Mouse (Mus musculus): Measurements from ENCODE around the gene Cacna1a. TPM values are rescaled to one million over a fixed set of nuclear protein-coding genes. Genes with fewer than 3 reads are reported as not detected.

Gene Cacna1a
- polyA plus RNA-seq, 1 experiment: 0.37 TPM

DNA sequence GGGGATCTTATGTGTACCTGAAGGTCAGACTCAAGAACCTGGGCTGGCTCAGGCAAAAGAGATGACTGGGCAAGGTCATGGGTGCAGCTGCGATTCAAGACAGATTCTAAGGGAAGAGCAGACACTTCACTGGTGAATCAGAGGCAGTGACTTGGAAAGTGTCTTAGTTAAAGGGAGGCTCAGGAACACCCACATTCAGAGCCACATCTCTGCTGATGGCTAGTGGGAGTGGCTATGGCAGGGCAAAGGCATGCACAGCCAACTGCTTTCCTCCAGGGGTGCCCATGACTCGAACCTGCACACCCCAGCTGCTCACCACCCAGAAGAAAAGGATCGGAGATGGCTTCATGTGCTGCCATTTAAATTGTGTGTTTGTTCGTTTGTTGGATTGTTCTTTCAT is 169.7 kb downstream of the Cacna1a start:
- Histone ChIP-seq H3K4me1 (ENCODE audit: control insufficient read depth, insufficient read depth, low read length) (no peaks in the 10 kb centered on the region), H3K27ac (ENCODE audit: control insufficient read depth, insufficient read depth, low read depth, low read length, poor library complexity) (no peak overlapping the region), H3K4me3 (replicated peaks; ENCODE audit: control insufficient read depth, low read depth, low read length) (no peak overlapping the region)
- 69% methylated on average over 4 of the region's 4 CpGs for WGBS
- TF ChIP-seq POLR2A (IDR thresholded peaks at IDR 0.05; ENCODE audit: borderline replicate concordance, control insufficient read depth, low read depth, low read length) (no peak), CTCF (IDR thresholded peaks at IDR 0.05; ENCODE audit: control insufficient read depth, insufficient read depth, low read length) (no peak)

DNA sequence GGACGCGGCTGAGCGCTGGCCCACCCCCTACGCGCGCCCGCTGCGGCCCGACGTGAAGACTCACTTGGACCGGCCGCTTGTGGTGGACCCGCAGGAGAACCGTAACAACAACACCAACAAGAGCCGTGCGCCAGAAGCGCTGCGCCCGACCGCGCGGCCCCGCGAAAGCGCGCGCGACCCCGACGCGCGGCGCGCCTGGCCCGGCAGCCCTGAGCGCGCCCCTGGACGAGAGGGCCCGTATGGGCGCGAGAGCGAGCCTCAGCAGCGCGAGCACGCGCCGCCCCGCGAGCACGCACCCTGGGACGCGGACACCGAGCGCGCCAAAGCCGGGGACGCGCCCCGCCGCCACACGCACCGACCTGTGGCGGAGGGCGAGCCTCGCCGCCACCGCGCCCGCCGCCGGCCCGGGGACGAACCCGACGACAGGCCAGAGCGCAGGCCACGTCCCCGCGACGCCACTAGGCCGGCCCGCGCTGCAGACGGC is 170.9 kb downstream of the Cacna1a start:
- WGBS: 4% methylated on average over 84 of the region's 84 CpGs
- TF ChIP-seq POLR2A (IDR thresholded peaks at IDR 0.05; ENCODE audit: borderline replicate concordance, control insufficient read depth, low read depth, low read length) (no peak), CTCF (IDR thresholded peaks at IDR 0.05; ENCODE audit: control insufficient read depth, insufficient read depth, low read length) (no peak)
- no peak overlapping the region for H3K4me3 ChIP-seq (replicated peaks; ENCODE audit: control insufficient read depth, low read depth, low read length)
- no peaks in the 10 kb centered on the region for H3K4me1 ChIP-seq (ENCODE audit: control insufficient read depth, insufficient read depth, low read length)
- H3K27ac ChIP-seq (ENCODE audit: control insufficient read depth, insufficient read depth, low read depth, low read length, poor library complexity): no peak overlapping the region

DNA sequence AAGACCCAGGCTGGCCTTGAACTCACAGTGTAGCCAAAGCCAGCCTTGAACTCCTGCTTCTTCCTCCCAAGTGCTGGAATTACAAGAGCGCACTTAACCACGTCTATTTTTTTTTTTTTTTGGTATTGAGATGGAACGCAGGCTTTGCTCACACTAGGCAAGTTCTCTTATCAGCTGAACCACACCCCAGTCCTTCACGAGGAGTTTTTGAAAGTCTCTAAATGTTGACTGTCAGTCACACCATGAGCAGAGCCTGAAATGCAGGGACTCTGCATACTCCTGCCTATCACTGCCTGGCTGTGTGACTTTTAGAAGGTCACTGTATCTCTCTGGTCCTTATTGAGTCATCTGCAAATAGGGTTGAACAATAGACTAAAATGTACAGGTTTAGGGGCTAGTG is 173.5 kb downstream of the Cacna1a start:
- 54% methylated on average over 4 of the region's 4 CpGs for WGBS
- Histone ChIP-seq H3K4me1 (ENCODE audit: control insufficient read depth, insufficient read depth, low read length) (no peaks in the 10 kb centered on the region), H3K4me3 (replicated peaks; ENCODE audit: control insufficient read depth, low read depth, low read length) (no peak overlapping the region), H3K27ac (ENCODE audit: control insufficient read depth, insufficient read depth, low read depth, low read length, poor library complexity) (no peak overlapping the region)
- no peak for TF ChIP-seq CTCF (IDR thresholded peaks at IDR 0.05; ENCODE audit: control insufficient read depth, insufficient read depth, low read length)
- no peak for TF ChIP-seq POLR2A (IDR thresholded peaks at IDR 0.05; ENCODE audit: borderline replicate concordance, control insufficient read depth, low read depth, low read length)

DNA sequence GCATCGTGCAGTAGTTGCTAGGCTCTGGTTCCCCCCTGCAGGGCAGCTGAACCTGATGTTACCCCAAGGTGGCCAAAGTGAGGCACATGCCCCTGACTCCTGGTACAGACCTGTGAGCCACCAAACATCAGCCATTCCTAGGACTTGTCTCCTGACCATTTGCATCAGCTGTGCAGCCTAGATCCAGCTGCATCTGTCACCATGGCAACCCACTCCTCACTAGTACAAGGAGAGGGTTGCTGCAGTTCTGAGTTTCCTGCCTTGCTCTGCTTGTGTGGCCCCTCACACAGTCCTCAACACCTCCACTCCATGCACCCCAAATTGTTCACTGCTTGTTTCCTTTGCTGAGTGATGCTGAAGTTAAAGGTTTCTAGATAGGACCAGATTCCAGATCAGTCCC is 175.8 kb downstream of the Cacna1a start:
- no peak overlapping the region for H3K27ac ChIP-seq (ENCODE audit: control insufficient read depth, insufficient read depth, low read depth, low read length, poor library complexity)
- WGBS: 70% methylated on average over 1 of the region's 1 CpGs
- no peaks in the 10 kb centered on the region; the same call in 1 of the 2 replicates for H3K4me1 ChIP-seq (ENCODE audit: control insufficient read depth, insufficient read depth, low read length)
- no peak overlapping the region for H3K4me3 ChIP-seq (replicated peaks; ENCODE audit: control insufficient read depth, low read depth, low read length)
- TF ChIP-seq CTCF (IDR thresholded peaks at IDR 0.05; ENCODE audit: control insufficient read depth, insufficient read depth, low read length) (no peak), POLR2A (IDR thresholded peaks at IDR 0.05; ENCODE audit: borderline replicate concordance, control insufficient read depth, low read depth, low read length) (no peak)

DNA sequence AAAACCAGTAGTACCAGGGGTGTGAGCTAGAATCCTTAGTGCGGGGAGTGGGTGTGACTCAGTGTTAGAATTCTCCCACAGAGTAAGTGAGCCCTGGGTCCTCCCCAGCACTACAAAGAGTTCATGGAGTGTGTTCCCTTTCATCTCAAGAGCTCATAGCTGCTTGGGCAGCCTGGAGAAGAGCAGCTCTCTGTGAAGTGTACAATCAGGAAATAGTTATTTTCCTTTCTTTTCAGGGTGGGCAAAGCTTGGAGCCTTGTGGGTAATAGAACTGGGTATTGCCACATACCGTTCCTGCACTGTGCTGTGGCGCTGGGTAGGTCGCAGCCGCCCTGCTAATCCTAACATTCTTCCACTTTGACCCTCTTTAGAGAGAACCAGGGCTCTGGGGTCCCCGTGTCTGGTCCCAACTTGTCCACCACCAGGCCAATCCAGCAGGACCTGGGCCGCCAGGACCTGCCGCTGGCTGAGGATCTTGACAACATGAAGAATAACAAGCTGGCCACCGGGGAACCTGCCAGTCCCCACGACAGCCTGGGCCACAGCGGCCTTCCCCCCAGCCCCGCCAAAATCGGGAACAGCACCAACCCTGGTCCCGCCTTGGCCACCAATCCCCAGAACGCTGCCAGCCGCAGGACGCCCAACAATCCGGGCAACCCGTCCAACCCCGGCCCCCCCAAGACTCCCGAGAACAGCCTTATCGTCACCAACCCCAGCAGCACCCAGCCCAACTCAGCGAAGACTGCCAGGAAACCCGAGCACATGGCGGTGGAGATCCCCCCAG is 177.5 kb downstream of the Cacna1a start:
- WGBS: 56% methylated on average over 25 of the region's 25 CpGs
- Histone ChIP-seq H3K27ac (ENCODE audit: control insufficient read depth, insufficient read depth, low read depth, low read length, poor library complexity) (no peak overlapping the region), H3K4me1 (ENCODE audit: control insufficient read depth, insufficient read depth, low read length) (no peaks in the 10 kb centered on the region; the same call in 1 of the 2 replicates), H3K4me3 (replicated peaks; ENCODE audit: control insufficient read depth, low read depth, low read length) (no peak overlapping the region)
- TF ChIP-seq POLR2A (IDR thresholded peaks at IDR 0.05; ENCODE audit: borderline replicate concordance, control insufficient read depth, low read depth, low read length): no peak
- no peak for TF ChIP-seq CTCF (IDR thresholded peaks at IDR 0.05; ENCODE audit: control insufficient read depth, insufficient read depth, low read length)

DNA sequence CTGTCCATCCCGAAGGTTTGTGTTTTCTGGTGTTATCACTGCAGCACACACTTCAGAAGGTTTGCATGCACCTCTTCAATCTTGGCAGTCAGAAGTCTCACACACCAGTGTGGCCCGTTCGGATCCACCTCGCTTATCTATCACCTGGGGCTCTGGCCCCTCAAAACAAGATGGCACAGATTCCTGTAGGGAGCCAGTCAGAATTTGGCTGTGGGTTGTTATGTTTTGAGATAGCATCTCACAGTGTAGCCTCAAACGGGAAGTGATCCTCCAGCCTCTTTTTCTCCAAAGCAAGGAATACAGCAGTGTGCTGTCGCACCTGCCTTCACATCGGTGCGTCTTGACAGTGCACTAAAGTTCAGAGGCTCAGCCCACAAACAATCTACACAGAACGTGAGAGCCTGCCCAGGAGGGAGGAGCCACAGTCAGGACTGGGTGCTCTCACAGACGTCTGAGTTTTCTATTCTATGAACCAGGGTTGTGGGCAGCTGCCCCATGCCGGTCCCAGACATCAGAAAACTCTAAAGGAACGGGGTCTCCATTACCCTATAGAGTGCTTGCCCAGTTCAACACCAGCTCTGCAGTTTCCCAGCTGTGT is 178.7 kb downstream of the Cacna1a start:
- TF ChIP-seq POLR2A (IDR thresholded peaks at IDR 0.05; ENCODE audit: borderline replicate concordance, control insufficient read depth, low read depth, low read length) (no peak), CTCF (IDR thresholded peaks at IDR 0.05; ENCODE audit: control insufficient read depth, insufficient read depth, low read length) (no peak)
- no peak overlapping the region for H3K27ac ChIP-seq (ENCODE audit: control insufficient read depth, insufficient read depth, low read depth, low read length, poor library complexity)
- no peaks in the 10 kb centered on the region; the same call in 1 of the 2 replicates for H3K4me1 ChIP-seq (ENCODE audit: control insufficient read depth, insufficient read depth, low read length)
- WGBS: 31% methylated on average over 12 of the region's 12 CpGs
- H3K4me3 ChIP-seq (replicated peaks; ENCODE audit: control insufficient read depth, low read depth, low read length): no peak overlapping the region

DNA sequence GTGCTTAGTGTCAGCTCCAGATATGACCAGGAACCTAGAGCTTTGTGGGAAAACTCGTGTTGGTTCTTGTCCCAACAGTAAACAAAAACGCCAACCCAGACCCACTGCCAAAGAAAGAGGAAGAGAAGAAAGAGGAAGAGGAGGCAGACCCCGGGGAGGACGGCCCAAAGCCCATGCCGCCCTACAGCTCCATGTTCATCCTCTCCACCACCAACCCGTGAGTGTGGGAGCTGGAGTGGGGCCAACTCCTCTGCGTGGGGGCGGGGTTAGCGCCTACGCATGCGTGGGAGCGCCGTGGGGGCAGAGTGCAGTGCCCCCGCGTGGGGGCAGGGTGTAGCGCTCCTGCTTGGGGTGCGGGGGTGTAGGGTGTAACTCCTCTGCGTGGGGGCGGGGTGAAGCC is 179.3 kb downstream of the Cacna1a start:
- Histone ChIP-seq H3K4me1 (ENCODE audit: control insufficient read depth, insufficient read depth, low read length) (no peaks in the 10 kb centered on the region; the same call in 1 of the 2 replicates), H3K27ac (ENCODE audit: control insufficient read depth, insufficient read depth, low read depth, low read length, poor library complexity) (no peak overlapping the region), H3K4me3 (replicated peaks; ENCODE audit: control insufficient read depth, low read depth, low read length) (no peak overlapping the region)
- WGBS: 12% methylated on average over 19 of the region's 19 CpGs
- TF ChIP-seq POLR2A (IDR thresholded peaks at IDR 0.05; ENCODE audit: borderline replicate concordance, control insufficient read depth, low read depth, low read length) (no peak), CTCF (IDR thresholded peaks at IDR 0.05; ENCODE audit: control insufficient read depth, insufficient read depth, low read length) (peak; percentile 28; the same call in 1 of the 2 replicates)

DNA sequence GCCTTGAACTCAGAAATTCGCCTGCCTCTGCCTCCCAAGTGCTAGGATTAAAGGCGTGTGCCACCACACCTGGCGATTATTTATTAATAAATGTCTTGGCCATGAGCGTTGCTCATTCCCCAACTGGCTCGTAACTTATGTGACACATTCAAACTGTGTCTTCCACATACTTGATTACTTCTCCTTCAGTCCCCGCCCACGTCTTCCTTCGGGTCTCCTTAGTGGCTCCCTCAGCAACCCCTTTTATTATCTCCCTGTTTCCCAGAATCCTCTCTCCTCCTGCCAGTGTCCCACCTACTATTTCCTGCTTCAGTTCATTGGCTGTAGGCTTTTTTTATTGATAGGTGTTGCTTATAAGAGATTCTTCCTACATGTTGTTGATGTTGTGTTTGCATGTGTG is 180.5 kb downstream of the Cacna1a start:
- H3K4me3 ChIP-seq (replicated peaks; ENCODE audit: control insufficient read depth, low read depth, low read length): no peak overlapping the region
- WGBS: 70% methylated on average over 8 of the region's 8 CpGs
- H3K27ac ChIP-seq (ENCODE audit: control insufficient read depth, insufficient read depth, low read depth, low read length, poor library complexity): no peak overlapping the region
- TF ChIP-seq CTCF (IDR thresholded peaks at IDR 0.05; ENCODE audit: control insufficient read depth, insufficient read depth, low read length) (no peak), POLR2A (IDR thresholded peaks at IDR 0.05; ENCODE audit: borderline replicate concordance, control insufficient read depth, low read depth, low read length) (no peak)
- H3K4me1 ChIP-seq (ENCODE audit: control insufficient read depth, insufficient read depth, low read length): no peaks in the 10 kb centered on the region; the same call in 1 of the 2 replicates
